25 mouse cellular contexts compared by ENCODE assay signal in genomic region chr3:158554280-158554679, GRCm38 (mm10). TPM values are rescaled to one million over a fixed set of nuclear protein-coding genes. Genes with fewer than 3 reads are reported as not detected.
A peak's percentile ranks its signal among the peaks of the same experiment; 100 is the strongest.
DNase-seq lines count a peak whose midpoint lies in the region; ATAC-seq lines count a peak whose summit lies in the region.
"Had no signal": no experiment of that assay in that cellular context is flagged by ENCODE, and none has a peak within 500 bp of the region (broad histone marks: within the 10 kb centered on the region; RNA-seq: fewer than 3 reads in every experiment).

No protein-coding gene starts in this region.

- no peaks in the 10 kb centered on the region for H3K27me3 ChIP-seq in forebrain, embryonic 12.5 days
- H3K27me3 ChIP-seq in forebrain, embryonic 10.5 days (ENCODE audit: poor library complexity, severe bottlenecking) = peaks cover 8% of the 10 kb centered on the region
- no peaks in the 10 kb centered on the region for H3K27me3 ChIP-seq in hindbrain, embryonic 13.5 days
- no peaks in the 10 kb centered on the region for H3K27me3 ChIP-seq in hindbrain, embryonic 11.5 days (ENCODE audit: control insufficient read depth, insufficient read depth, low read length)
- no peaks in the 10 kb centered on the region for H3K27me3 ChIP-seq in midbrain, embryonic 14.5 days (ENCODE audit: control insufficient read depth, insufficient read depth, low read length)
- H3K27me3 ChIP-seq in midbrain, embryonic 16.5 days (ENCODE audit: control insufficient read depth, insufficient read depth, low read depth, low read length) = no peaks in the 10 kb centered on the region
- no peaks in the 10 kb centered on the region for H3K27me3 ChIP-seq in hindbrain, embryonic 16.5 days (replicated peaks; ENCODE audit: control insufficient read depth, insufficient read depth, low read length)

- H3K9ac ChIP-seq in forebrain, embryonic 12.5 days = no peak overlapping the region
- no peak overlapping the region for H3K9ac ChIP-seq in hindbrain, embryonic 13.5 days
- H3K9ac ChIP-seq in hindbrain, embryonic 11.5 days (ENCODE audit: low read depth, low read length) = no peak overlapping the region
- H3K9ac ChIP-seq in midbrain, embryonic 14.5 days (replicated peaks; ENCODE audit: low read length) = no peak overlapping the region
- H3K9ac ChIP-seq in midbrain, embryonic 16.5 days (ENCODE audit: low read depth, low read length) = no peak overlapping the region
- H3K9ac ChIP-seq in hindbrain, embryonic 16.5 days (ENCODE audit: low read depth, low read length) = no peak overlapping the region
- H3K9ac ChIP-seq: embryonic facial prominence, embryonic 15.5 days had no signal

- peak; percentile 65; the same call in 1 of the 2 replicates for ATAC-seq in forebrain, embryonic 12.5 days (ENCODE audit: low FRiP score)
- peak; percentile 65 for ATAC-seq in hindbrain, embryonic 13.5 days (ENCODE audit: low FRiP score)
- ATAC-seq in hindbrain, embryonic 11.5 days (ENCODE audit: low FRiP score) = no peak
- ATAC-seq in midbrain, embryonic 14.5 days (ENCODE audit: low FRiP score, low TSS enrichment) = 0 out of 2 replicates have a peak, but pooled peaks have one; percentile 15
- ATAC-seq in midbrain, embryonic 16.5 days = no peak
- ATAC-seq in hindbrain, embryonic 16.5 days = peak; percentile 55
- ATAC-seq: CD4-positive, CD25-positive, alpha-beta regulatory T cell, adult 4 months; inflammation-experienced regulatory T-cells, adult 6 months; intestine, postnatal 0 days had no signal

- no peak overlapping the region for H3K4me3 ChIP-seq in forebrain, embryonic 12.5 days (replicated peaks)
- H3K4me3 ChIP-seq in forebrain, embryonic 10.5 days = no peak overlapping the region
- no peak overlapping the region for H3K4me3 ChIP-seq in hindbrain, embryonic 13.5 days
- H3K4me3 ChIP-seq in hindbrain, embryonic 11.5 days (ENCODE audit: low read depth, low read length) = no peak overlapping the region
- no peak overlapping the region for H3K4me3 ChIP-seq in midbrain, embryonic 14.5 days (replicated peaks; ENCODE audit: low read depth, low read length)
- H3K4me3 ChIP-seq in midbrain, embryonic 16.5 days (ENCODE audit: low read depth, low read length) = no peak overlapping the region
- no peak overlapping the region for H3K4me3 ChIP-seq in hindbrain, embryonic 16.5 days (ENCODE audit: low read length)
- H3K4me3 ChIP-seq: embryonic facial prominence, embryonic 15.5 days; erythroblast, embryonic 14.5 days; heart, embryonic 10.5 days had no signal

- DNase-seq in forebrain, embryonic 10.5 days (ENCODE audit: extremely low spot score, low spot score) = no peak
- no peak for DNase-seq in hindbrain, embryonic 11.5 days (ENCODE audit: low spot score)
- DNase-seq in midbrain, embryonic 14.5 days = no peak
- DNase-seq in kidney, postnatal 25 days = no peak
- DNase-seq: adrenal gland, adult 8-10 months; adrenal gland, postnatal 36 days; B cell, adult 2 months; cerebellum, adult 11 months; cerebellum, adult 8-10 months; cerebellum, postnatal 14 days; embryo, embryonic 11 days; gastrocnemius, postnatal 36 days; heart, adult 18-20 months; heart, postnatal 10 days had no signal

- no peaks in the 10 kb centered on the region for H3K36me3 ChIP-seq in forebrain, embryonic 12.5 days (replicated peaks)
- H3K36me3 ChIP-seq in forebrain, embryonic 10.5 days (replicated peaks) = no peaks in the 10 kb centered on the region
- no peaks in the 10 kb centered on the region for H3K36me3 ChIP-seq in hindbrain, embryonic 13.5 days
- H3K36me3 ChIP-seq in hindbrain, embryonic 11.5 days (ENCODE audit: control insufficient read depth, insufficient read depth, low read length) = no peaks in the 10 kb centered on the region
- H3K36me3 ChIP-seq in midbrain, embryonic 14.5 days (ENCODE audit: control insufficient read depth, insufficient read depth, low read length) = no peaks in the 10 kb centered on the region
- H3K36me3 ChIP-seq in midbrain, embryonic 16.5 days (ENCODE audit: control insufficient read depth, insufficient read depth, low read length) = no peaks in the 10 kb centered on the region
- no peaks in the 10 kb centered on the region for H3K36me3 ChIP-seq in hindbrain, embryonic 16.5 days (ENCODE audit: control insufficient read depth, insufficient read depth, low read length)
- H3K36me3 ChIP-seq: embryonic facial prominence, embryonic 15.5 days; G1E; heart, embryonic 10.5 days had no signal

- no peak overlapping the region for H3K27ac ChIP-seq in forebrain, embryonic 12.5 days
- no peak overlapping the region for H3K27ac ChIP-seq in forebrain, embryonic 10.5 days
- no peak overlapping the region for H3K27ac ChIP-seq in hindbrain, embryonic 13.5 days
- no peak overlapping the region for H3K27ac ChIP-seq in hindbrain, embryonic 11.5 days (ENCODE audit: low read depth, low read length)
- H3K27ac ChIP-seq in midbrain, embryonic 14.5 days (replicated peaks; ENCODE audit: low read depth, low read length) = no peak overlapping the region
- H3K27ac ChIP-seq in midbrain, embryonic 16.5 days (ENCODE audit: low read length) = no peak overlapping the region
- no peak overlapping the region for H3K27ac ChIP-seq in hindbrain, embryonic 16.5 days (ENCODE audit: low read depth, low read length)
- H3K27ac ChIP-seq: embryonic facial prominence, embryonic 15.5 days; heart, embryonic 10.5 days had no signal

- H3K4me2 ChIP-seq in forebrain, embryonic 12.5 days = no peak overlapping the region
- H3K4me2 ChIP-seq in hindbrain, embryonic 13.5 days = no peak overlapping the region
- H3K4me2 ChIP-seq in hindbrain, embryonic 11.5 days (replicated peaks; ENCODE audit: low read depth, low read length) = no peak overlapping the region
- H3K4me2 ChIP-seq in midbrain, embryonic 14.5 days (ENCODE audit: low read length) = no peak overlapping the region
- no peak overlapping the region for H3K4me2 ChIP-seq in midbrain, embryonic 16.5 days (ENCODE audit: low read length)
- H3K4me2 ChIP-seq in hindbrain, embryonic 16.5 days (ENCODE audit: low read length) = no peak overlapping the region
- H3K4me2 ChIP-seq: embryonic facial prominence, embryonic 15.5 days had no signal

- H3K4me1 ChIP-seq in forebrain, embryonic 12.5 days = no peaks in the 10 kb centered on the region
- peaks cover 8% of the 10 kb centered on the region; the same call in 1 of the 2 replicates for H3K4me1 ChIP-seq in forebrain, embryonic 10.5 days
- peaks cover 13% of the 10 kb centered on the region for H3K4me1 ChIP-seq in hindbrain, embryonic 13.5 days (replicated peaks)
- H3K4me1 ChIP-seq in hindbrain, embryonic 11.5 days (replicated peaks; ENCODE audit: control insufficient read depth, insufficient read depth, low read length) = no peaks in the 10 kb centered on the region
- peaks cover 7% of the 10 kb centered on the region; the same call in 1 of the 2 replicates for H3K4me1 ChIP-seq in midbrain, embryonic 14.5 days (ENCODE audit: control insufficient read depth, insufficient read depth, low read length)
- H3K4me1 ChIP-seq in midbrain, embryonic 16.5 days (ENCODE audit: control insufficient read depth, insufficient read depth, low read length) = peaks cover 14% of the 10 kb centered on the region
- no peaks in the 10 kb centered on the region; the same call in 1 of the 2 replicates for H3K4me1 ChIP-seq in hindbrain, embryonic 16.5 days (ENCODE audit: control insufficient read depth, insufficient read depth, low read depth, low read length)
- H3K4me1 ChIP-seq: embryonic facial prominence, embryonic 15.5 days; heart, embryonic 10.5 days had no signal

- H3K9me3 ChIP-seq in forebrain, embryonic 12.5 days = no peaks in the 10 kb centered on the region
- no peaks in the 10 kb centered on the region for H3K9me3 ChIP-seq in forebrain, embryonic 10.5 days
- H3K9me3 ChIP-seq in hindbrain, embryonic 13.5 days = no peaks in the 10 kb centered on the region
- H3K9me3 ChIP-seq in hindbrain, embryonic 11.5 days (ENCODE audit: control insufficient read depth, low read length) = no peaks in the 10 kb centered on the region
- no peaks in the 10 kb centered on the region for H3K9me3 ChIP-seq in midbrain, embryonic 14.5 days (ENCODE audit: control insufficient read depth, low read length)
- no peaks in the 10 kb centered on the region for H3K9me3 ChIP-seq in midbrain, embryonic 16.5 days (replicated peaks; ENCODE audit: control insufficient read depth, low read length, poor library complexity, severe bottlenecking)
- H3K9me3 ChIP-seq in hindbrain, embryonic 16.5 days (ENCODE audit: control insufficient read depth, low read length) = no peaks in the 10 kb centered on the region
- H3K9me3 ChIP-seq: embryonic facial prominence, embryonic 15.5 days; heart, embryonic 10.5 days had no signal

RNA-seq across cellular contexts. Expression of gene Lrrc7, which starts 7.7 kb away (rescaled TPM):
- polyA plus RNA-seq in forebrain, embryonic 12.5 days (2016; fragmentation: Nextera tagmentation; extraction: Ambion mirVana) = 5.4 and 8.3 TPM in 2 replicates
- polyA plus RNA-seq in forebrain, embryonic 10.5 days (2016; fragmentation: Nextera tagmentation; extraction: Ambion mirVana) = 0.31 and 0.60 TPM in 2 replicates
- 11.5 and 12.2 TPM in 2 replicates for polyA plus RNA-seq in hindbrain, embryonic 13.5 days (2015; fragmentation: Nextera tagmentation; extraction: Ambion mirVana)
- 1.4 and 1.5 TPM in 2 replicates for polyA plus RNA-seq in hindbrain, embryonic 11.5 days (2014; fragmentation: Nextera tagmentation; extraction: Ambion mirVana)
- polyA plus RNA-seq in midbrain, embryonic 14.5 days (2014; fragmentation: Nextera tagmentation; extraction: Ambion mirVana) = 13.0 and 13.2 TPM in 2 replicates
- polyA plus RNA-seq in midbrain, embryonic 16.5 days (2015; fragmentation: Nextera tagmentation; extraction: Ambion mirVana) = 11.2 and 11.9 TPM in 2 replicates
- polyA plus RNA-seq in hindbrain, embryonic 16.5 days (2015; fragmentation: Nextera tagmentation; extraction: Ambion mirVana) = 8.0 and 10.7 TPM in 2 replicates
- polyA plus RNA-seq: erythroblast, embryonic 14.5 days; G1E had no signal

Comparison
In these comparisons a context has a peak if more than half of its experiments do, and no peak if none do; other contexts are left out.
1. ATAC-seq: peak in forebrain, embryonic 12.5 days (single experiment), hindbrain, embryonic 13.5 days (single experiment), midbrain, embryonic 14.5 days (single experiment) and hindbrain, embryonic 16.5 days (single experiment); none in hindbrain, embryonic 11.5 days (single experiment) and midbrain, embryonic 16.5 days (single experiment).